Mouse (Mus musculus): ENCODE measurements around the gene Sorbs1.

Sorbs1 gene

GRCm38 (mm10) chr19:40269526-40269925 lies 244.1 kb downstream of the Sorbs1 start:
- no peak for DNase-seq (ENCODE audit: low read depth, low spot score)

DNA sequence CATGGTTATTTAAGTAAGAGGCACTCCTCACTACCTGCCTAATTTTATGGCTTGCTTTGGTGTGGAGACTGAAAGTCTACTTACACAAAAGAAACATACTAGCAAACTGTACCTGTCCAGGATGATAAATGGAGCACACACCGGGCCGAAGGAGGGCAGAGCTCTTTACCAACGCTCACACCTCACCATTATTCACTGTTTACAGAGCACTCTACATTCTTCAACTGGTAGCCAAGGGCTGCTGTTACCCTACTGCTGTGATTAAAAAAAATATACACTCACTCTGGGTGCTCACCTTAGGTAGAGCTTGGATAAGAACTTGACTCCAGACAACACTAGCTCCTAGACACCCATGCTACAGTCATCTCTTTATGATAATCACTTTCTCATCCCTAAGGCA lies 245.1 kb downstream of the Sorbs1 start:
- no peak for DNase-seq (ENCODE audit: low read depth, low spot score)

- DNase-seq (ENCODE audit: low read depth, low spot score): peak; percentile 75
These were observed 246.2 kb downstream of the Sorbs1 start for GRCm38 (mm10) chr19:40267380-40267779.

DNA sequence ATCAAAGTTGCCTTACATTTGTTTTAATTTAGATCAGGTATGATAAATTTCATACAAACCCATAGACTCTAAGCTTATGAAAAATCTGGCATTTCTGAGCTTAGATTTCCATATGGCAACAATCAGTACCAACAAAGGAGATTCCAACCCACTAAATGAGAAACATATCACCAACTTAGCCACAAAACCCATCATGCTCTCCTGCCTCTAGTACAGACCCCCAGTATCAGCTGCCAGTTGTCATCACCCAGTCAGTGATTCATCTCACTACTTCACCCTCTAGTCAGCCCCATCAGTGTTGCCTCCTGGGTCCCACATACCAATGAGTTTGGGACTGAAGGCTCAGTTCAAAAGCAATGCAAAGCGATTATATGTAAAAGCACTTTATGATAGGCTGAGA lies 254.1 kb downstream of the Sorbs1 start:
- DNase-seq (ENCODE audit: low read depth, low spot score): no peak

DNA sequence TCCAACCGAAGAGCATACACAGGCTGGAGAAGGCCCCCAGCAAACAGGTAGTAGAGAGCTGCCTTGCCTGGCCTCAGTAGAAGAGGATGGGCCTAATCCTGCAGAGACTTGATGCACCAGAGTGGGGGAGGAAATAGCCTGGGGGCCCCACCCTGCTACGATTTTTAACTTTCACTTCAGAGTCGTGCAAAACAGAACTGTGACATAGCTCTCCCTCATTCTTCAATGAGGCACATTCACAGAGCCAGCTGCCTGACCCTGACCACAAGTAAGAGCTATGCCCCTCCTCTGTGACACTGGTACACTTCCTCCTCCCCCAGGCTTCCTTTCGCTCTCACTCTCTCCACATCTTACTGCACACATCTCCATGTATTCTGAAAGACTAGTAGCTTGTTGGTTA lies 256.2 kb downstream of the Sorbs1 start:
- peak; percentile 91 for DNase-seq (ENCODE audit: low read depth, low spot score)

DNA sequence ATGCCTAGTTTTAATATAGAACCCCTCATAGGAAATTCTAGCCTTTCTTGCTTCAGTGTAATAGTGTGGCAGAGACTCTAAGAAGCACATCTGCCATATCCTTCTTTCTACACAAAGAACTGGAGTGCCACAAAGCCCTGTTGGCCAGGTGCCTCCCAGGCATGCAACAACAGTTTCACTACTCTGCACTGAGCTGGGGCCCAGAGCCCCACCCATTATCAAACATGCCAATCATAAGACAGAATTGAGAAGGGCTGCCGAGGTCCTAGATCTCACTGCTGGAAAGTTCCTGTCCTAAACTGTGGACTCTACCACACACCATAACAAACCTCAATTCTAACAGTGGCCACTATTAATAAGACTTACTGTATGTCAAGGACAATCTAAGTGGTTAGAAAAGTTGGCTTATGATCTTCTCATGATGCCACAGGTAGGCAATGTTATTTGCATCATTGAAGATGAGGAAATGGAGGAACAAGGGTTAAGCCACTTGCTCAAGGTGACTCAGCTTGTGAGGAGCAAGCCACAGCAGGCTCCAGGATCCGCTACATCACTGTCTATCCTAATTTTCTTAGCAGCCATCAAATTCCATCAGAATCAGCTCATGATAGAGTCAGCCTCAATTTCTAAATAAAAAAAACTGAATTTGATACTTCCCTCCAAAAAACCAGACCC lies 257.1 kb downstream of the Sorbs1 start:
- no peak for DNase-seq (ENCODE audit: low read depth, low spot score)

DNA sequence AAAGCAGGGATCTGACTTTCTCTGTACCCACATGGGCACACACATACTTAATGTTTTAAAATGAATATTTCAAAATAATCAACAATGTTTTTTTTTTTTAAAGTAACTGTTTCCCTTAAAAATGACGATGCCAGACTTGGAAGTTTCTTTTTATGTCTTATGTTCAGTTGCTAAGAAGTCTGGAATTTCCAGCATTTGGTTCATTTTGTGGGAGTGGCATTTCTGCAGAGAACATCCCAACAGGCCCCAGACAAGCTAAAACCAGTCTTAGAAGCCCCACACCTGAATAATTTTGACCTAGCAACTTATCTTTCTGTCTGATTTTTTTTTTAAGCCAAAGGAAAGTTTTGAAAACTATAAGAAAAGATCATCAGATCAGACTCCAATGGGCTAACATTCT lies 258.0 kb downstream of the Sorbs1 start:
- no peak for DNase-seq (ENCODE audit: low read depth, low spot score)

GRCm38 (mm10) chr19:40254741-40255140 lies 258.8 kb downstream of the Sorbs1 start:
- no peak for DNase-seq (ENCODE audit: low read depth, low spot score)

GRCm38 (mm10) chr19:40253768-40254167 lies 259.8 kb downstream of the Sorbs1 start:
- no peak for DNase-seq (ENCODE audit: low read depth, low spot score)

GRCm38 (mm10) chr19:40251115-40251514 lies 262.5 kb downstream of the Sorbs1 start:
- no peak for DNase-seq (ENCODE audit: low read depth, low spot score)

DNA sequence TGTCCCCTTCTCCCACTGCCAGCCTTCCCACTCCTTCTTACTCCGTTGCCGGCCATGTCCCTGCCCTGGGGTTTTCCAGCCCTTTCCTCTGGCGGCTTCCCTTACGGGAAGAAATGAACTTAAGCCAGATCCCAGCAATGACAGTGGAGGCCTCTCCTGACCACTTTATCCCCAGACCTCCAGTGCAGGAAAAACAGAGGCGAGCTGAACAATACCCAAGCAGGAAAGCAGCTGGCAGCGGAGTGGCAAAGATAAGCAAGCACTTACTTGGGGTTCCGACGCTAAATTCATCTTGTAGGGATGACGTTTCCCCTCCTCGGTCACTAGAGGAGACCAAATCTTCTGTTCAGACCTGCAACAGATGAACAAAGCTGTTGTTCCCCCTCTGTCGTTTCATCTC lies 264.2 kb downstream of the Sorbs1 start:
- no peak for DNase-seq (ENCODE audit: low read depth, low spot score)

DNA sequence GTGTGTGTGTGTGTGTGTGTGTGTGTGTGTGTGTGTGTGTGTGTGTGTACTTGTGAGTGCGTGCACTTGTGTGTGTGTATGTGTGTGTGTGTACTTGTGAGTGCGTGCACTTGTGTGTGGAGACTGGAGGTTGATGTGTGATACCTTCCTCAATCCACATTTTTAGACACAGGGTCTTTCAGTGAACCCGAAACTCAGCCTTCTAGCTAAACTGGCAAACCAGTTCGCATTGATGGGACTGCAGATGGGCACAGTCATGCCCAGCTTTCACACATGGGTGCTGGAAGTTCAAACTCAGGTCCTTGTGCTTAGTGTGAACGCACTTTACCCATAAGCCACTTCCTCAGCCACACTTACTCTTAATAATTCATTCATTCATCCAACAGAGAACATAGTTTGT lies 265.1 kb downstream of the Sorbs1 start:
- no peak for DNase-seq (ENCODE audit: low read depth, low spot score)

DNA sequence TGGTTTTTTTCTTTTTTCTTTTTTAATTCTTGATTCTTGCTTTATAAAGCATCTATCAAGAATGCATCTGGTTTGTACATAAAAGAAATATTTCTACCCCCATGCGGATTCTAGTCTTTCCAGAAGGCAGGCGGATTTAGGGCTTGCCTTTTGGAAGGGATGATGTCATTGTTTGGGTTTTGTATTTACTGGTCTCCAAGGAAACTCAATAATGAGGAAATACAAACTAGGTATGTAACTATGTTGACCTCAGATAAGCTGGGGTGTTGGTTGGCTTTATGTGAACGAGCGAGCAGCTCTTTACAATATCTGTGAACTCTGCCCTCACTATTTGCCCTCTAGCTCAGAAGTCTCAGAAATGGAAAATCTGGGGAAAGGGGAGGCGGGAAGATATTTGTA lies 266.3 kb downstream of the Sorbs1 start:
- DNase-seq (ENCODE audit: low read depth, low spot score): no peak

GRCm38 (mm10) chr19:40246646-40247267 lies 266.8 kb downstream of the Sorbs1 start:
- DNase-seq (ENCODE audit: low read depth, low spot score): no peak
